Mouse (Mus musculus): ENCODE measurements around the gene Anapc11. TPM values are rescaled to one million over a fixed set of nuclear protein-coding genes. Genes with fewer than 3 reads are reported as not detected.

Anapc11 gene
- total RNA-seq, 1 experiment from 2014 or later = 18.1 TPM

DNA sequence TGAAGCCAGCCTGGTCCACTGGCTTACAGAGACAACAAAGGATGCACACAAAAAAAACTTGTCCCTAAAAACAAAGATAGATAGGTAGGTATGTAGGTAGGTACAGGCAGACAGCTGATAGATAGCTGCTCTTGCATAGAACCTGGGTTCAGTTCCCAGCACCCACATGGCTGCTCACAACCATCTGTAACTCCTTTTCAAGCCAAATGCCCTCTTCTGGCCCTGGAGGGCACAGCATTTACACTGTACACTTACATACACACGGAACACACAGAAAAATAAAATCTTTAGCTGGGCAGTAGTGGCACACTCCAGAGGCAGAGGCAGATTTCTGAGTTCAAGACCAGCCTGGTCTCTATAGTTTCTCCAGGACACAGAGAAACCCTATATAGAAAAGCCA lies 14.3 kb upstream of the Anapc11 start:
- no peak for ATAC-seq (replicated peaks in 1 of 2; ENCODE audit: insufficient read depth in 1 of 2, low FRiP score in 2 of 2, low TSS enrichment in 1 of 2, low read depth in 1 of 2, poor library complexity in 2 of 2, severe bottlenecking in 2 of 2)

DNA sequence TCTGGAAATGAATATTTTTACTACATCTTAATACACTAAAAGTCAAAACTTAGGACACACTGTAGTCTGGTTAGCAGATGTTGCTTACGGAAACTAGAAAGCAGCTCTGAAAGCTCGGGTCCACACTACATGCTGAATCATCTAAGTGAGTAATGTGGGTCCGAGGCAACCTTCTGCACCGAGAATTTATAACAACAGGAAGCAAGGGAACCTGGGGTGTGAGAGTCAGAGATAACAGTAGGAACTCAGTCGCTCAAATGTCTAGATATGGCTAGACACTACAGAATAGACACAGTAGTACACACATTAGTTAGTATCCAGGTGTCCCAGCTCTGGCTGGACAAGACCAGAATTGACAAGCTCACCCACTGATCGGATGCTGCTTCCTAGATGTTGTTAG lies 9.7 kb upstream of the Anapc11 start:
- peak in 1 of 2 experiments; percentile 42; a peak in 2 of 4 replicates for ATAC-seq (replicated peaks in 1 of 2; ENCODE audit: insufficient read depth in 1 of 2, low FRiP score in 2 of 2, low TSS enrichment in 1 of 2, low read depth in 1 of 2, poor library complexity in 2 of 2, severe bottlenecking in 2 of 2)

DNA sequence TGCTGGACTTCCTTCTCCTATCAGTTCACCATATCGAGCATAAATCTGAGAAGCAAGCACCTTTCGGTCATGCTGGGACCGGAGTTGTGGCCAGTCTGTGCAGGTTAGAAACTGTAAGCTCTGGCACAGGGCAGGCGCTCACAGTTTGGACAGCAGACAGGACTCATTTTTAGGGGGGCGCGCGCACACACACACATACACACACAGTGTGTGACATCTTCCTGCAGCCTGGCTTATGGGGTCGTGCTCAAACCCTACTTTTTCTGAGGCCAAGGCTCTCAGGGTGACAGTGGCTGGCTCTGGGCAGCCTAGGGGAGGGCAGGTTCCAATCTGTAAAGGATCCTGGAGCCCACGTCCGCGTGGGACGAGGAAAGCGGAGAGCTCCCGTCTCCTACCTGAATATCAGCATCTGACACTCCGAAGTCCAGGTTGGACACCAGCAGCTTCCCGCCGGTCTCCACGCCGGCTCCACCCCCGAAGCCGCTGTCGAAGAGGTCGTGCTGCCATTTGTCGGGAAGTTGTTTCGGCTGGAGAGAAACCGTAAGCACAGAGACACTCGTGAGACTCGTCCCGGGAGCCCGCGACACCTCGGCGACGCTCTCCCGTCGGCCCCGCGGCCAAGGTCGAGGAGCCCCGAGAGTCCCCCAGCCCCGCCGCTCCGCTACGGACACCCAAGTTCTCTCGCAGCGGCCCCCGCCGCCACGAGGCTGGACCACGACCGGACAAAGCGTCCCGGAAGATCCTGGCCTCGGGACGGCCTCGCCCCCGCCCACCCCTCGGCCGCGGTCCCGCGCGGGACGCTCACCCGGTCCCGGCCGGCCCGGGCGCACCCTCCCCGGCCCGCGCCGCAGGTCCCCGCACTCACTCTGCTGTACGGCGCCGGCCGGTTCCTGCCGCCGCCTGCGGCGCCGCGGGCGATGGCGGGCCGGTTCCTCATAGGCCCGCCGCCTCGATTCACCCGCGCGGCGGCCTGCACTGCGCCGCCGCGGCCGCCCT lies 683 bp upstream of the Anapc11 start:
- ATAC-seq (replicated peaks in 1 of 2; ENCODE audit: insufficient read depth in 1 of 2, low FRiP score in 2 of 2, low TSS enrichment in 1 of 2, low read depth in 1 of 2, poor library complexity in 2 of 2, severe bottlenecking in 2 of 2) = no peak

DNA sequence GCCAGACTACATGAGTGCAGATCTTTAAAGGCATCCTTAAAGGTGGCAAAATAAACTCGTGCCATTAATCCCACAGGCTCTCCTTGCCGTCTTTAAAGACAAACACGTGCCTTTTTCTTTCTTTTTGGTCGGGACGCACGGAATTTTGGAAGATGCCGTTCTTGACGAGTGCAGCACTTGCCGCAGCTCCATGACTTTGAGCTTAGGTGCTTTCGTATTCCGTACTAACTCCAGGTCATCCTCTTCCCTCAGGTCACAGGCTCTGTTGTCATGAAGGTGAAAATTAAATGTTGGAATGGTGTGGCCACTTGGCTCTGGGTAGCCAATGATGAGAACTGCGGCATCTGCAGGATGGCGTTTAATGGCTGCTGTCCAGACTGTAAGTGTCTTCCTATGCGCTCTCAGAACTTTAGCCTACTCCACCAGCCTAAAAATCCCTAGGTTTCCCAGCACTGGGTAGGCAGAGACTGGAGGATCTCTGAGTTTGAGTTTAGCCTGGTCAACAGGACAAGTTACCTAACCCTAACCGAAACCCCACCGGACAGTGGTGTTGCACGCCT lies 849 bp downstream of the Anapc11 start:
- no peak for ATAC-seq (replicated peaks in 1 of 2; ENCODE audit: insufficient read depth in 1 of 2, low FRiP score in 2 of 2, low TSS enrichment in 1 of 2, low read depth in 1 of 2, poor library complexity in 2 of 2, severe bottlenecking in 2 of 2)

DNA sequence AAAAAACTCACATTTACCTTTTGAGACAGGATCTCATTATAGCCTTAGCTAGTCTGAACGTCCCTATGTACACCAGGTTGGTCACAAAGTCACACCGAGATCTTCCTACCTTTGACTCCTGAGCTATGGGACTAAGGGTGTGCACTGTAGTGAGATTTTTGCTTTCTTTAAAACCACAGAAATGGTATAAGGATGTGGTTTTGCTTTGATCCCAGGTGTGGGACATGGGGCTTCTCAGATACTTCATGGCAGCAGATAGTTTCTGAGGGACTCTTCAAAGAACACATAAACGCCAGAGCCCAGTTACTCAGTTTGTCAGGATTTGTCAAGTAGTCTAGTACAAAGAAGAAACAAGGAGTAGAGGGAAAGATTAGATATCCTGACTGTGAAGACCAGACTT lies 2.5 kb downstream of the Anapc11 start:
- no peak for ATAC-seq (replicated peaks in 1 of 2; ENCODE audit: insufficient read depth in 1 of 2, low FRiP score in 2 of 2, low TSS enrichment in 1 of 2, low read depth in 1 of 2, poor library complexity in 2 of 2, severe bottlenecking in 2 of 2)

DNA sequence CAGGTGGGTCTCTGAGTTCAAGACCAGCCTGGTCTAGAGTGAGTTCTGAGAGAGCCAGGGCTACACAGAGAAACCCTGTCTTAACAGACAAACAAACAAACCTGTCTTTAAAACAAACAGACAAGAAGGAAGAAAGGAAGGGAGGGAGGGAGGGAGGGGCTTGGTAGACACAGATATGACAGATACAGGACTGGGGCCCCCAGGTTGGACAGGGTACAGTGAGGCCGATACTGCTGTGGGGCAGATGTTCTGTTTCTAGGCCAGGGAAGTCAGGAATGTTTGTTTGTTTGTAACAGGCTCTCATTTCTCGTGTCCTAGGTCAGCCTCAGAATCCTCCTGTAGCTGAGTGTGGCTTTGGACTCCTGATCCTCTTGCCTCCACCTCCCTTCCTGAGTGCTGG lies 5.3 kb downstream of the Anapc11 start:
- ATAC-seq (replicated peaks in 1 of 2; ENCODE audit: insufficient read depth in 1 of 2, low FRiP score in 2 of 2, low TSS enrichment in 1 of 2, low read depth in 1 of 2, poor library complexity in 2 of 2, severe bottlenecking in 2 of 2) = no peak

DNA sequence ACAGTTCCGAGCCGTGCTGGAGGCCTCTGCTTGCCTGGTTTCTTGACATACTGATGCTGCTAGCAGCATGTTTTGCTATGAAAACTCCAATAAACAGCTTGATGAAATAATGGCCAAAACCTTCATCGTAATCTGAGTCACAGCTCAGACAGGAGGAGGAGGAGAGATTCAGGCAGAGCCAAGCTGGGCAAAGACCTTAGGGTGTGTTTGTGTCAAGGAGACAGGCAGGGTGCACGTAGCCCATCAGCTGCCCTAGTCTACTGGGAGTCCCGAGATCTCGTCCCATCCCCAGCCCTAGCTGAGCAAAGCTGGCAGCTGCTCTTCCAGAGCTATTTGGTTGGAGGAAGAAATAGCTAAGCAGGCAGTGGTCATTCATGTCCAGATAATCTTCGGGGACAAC lies 7.4 kb downstream of the Anapc11 start:
- no peak for ATAC-seq (replicated peaks in 1 of 2; ENCODE audit: insufficient read depth in 1 of 2, low FRiP score in 2 of 2, low TSS enrichment in 1 of 2, low read depth in 1 of 2, poor library complexity in 2 of 2, severe bottlenecking in 2 of 2)

DNA sequence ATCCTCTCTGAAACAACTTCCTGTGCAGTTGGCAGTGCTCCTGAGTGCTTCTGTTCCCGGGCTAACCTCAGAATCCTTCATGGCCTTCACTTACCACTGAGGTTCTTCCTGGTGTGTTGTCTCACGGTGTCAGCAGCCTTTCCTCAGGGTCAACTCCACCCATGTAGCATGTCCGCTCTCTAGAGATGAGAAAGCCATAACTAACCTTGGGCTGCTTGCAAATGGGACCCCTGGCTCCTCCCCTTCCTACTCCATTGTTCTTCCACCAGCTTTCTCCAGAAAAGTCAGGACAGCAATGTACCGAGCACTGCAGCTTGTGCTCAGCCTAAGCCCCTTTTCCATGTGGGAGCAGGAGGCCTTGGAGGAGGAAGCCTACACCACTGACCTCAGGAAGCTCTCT lies 8.5 kb downstream of the Anapc11 start:
- ATAC-seq (replicated peaks in 1 of 2; ENCODE audit: insufficient read depth in 1 of 2, low FRiP score in 2 of 2, low TSS enrichment in 1 of 2, low read depth in 1 of 2, poor library complexity in 2 of 2, severe bottlenecking in 2 of 2) = no peak

DNA sequence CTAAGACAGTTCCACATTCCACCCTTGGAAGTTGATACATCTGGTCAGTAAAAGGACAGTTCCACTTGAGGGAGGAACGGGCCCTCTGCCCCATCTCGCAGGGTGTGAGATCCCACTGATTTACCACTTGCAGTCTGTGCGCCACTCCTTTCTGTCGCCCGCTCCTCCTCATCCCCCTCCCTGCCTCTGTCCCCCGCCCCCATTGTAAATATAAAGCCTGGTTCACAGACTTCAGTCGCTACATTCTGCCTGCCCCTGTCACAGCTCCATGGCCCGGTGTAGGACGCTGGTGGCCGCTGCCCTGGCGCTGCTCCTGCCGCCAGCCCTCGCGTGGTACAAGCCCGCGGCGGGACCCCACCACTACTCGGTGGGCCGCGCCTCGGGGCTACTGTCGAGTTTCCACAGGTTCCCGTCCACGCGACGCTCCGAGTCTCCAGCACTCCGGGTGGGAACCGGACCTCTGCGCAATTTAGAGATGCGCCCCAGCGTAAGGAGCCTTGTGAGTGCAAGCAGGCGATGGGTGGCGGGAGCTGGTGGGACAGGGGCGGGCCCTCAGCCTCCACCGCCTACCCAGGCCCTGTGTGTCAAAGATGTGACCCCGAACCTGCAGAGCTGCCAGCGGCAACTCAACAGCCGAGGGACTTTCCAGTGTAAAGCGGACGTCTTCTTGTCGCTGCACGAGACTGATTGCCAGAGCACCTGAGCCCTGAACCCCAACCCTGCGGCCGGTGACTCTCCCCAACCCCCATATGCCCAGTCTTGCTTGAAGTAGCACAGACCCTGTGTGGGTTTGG lies 10.2 kb downstream of the Anapc11 start, which contains the start of gene Npb:
Gene Npb (plus strand): TSS at position 237 of the 794 bp plus-strand sequence.
- ATAC-seq (replicated peaks in 1 of 2; ENCODE audit: insufficient read depth in 1 of 2, low FRiP score in 2 of 2, low TSS enrichment in 1 of 2, low read depth in 1 of 2, poor library complexity in 2 of 2, severe bottlenecking in 2 of 2) = no peak

DNA sequence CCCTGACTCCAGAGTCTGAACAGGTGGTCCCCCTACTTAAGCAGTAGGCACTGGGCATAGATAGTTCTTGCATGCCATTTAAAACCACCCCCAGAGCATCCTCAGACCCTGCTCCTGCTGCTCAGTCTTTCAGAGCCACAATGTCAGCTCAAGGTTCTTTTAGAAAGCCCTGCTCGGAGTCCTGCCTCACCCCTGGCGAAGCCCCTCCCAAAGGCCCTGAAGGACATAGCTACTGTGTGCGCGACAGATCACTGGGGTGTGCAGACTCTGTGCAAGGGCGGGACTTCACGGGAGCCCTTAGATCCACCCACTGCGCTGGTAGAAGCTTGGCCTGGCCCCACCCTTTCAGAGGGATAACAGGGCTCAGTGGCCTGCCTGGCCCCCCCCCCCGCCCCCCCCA lies 11.0 kb downstream of the Anapc11 start:
- ATAC-seq (replicated peaks in 1 of 2; ENCODE audit: insufficient read depth in 1 of 2, low FRiP score in 2 of 2, low TSS enrichment in 1 of 2, low read depth in 1 of 2, poor library complexity in 2 of 2, severe bottlenecking in 2 of 2) = no peak

DNA sequence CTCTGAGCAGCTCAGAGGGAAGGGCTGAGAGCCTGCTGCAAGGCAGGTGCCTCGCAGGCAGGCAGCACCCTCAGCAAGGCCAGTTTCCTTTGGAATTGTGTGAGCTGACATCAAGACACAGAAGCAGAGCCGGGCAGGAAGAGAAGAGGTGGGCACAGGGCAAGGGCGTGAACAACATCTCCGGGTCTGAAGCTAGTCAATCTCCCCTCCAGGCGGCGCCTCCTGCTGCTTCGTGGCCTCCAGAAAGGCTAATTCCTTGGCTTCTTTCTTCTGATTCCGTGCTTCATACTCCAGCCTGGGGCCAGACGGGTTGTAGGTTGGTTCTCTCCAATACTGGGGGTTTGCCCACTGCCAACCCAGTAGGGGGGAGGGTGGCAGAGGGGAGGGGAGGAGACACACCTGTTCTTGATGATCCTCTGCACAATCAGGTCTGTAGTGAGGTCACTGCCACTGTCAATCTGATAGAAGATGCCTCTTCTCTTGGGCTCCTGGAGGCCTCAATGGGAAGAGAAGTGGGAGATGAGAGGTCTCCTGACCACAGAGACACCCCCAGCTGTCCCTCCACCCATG lies 12.3 kb downstream of the Anapc11 start:
- no peak for ATAC-seq (replicated peaks in 1 of 2; ENCODE audit: insufficient read depth in 1 of 2, low FRiP score in 2 of 2, low TSS enrichment in 1 of 2, low read depth in 1 of 2, poor library complexity in 2 of 2, severe bottlenecking in 2 of 2)

DNA sequence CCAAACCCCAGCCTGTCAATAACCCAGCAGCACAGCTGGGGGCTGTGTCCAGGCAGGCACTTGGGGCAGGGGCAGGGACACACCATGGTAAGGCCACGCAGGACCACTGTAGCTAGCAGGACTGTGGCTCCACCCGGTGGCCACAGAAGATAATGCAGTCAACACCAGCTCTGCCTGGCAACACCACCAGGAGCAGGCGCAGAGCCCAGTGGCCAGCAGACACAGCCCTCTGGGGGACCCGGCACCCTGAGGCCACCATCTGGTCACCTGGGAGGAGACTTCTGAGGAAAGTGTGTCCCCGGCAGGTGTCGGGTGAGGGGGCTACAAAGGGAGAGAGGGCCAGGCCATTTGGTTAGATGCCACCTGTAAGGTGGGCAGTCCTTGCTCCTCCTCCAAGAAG lies 14.5 kb downstream of the Anapc11 start:
- peak; percentile 64 to 65 for ATAC-seq (replicated peaks in 1 of 2; ENCODE audit: insufficient read depth in 1 of 2, low FRiP score in 2 of 2, low TSS enrichment in 1 of 2, low read depth in 1 of 2, poor library complexity in 2 of 2, severe bottlenecking in 2 of 2)

DNA sequence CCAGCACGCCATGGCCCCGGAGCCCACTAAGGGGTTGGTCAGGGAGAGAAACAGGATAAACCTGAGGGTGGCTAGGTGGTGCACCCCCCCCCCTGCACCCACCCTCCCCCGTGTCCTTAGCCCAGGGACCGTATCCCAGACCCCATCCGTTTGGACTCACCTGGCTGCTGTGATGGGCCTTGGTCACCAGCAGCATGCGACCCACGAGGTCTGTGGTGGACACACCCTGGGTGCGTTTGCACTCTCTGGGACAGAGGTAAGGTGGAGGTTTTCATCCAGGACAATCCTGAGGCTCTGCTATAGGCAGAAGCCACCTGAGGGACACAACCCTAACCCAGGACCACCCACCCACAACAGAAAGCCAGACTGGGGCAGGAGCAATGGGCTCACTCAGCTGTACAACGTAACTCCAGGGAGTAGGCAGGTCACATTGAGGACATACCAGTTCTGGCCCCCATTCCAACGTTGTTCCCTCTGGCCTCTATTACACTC lies 15.3 kb downstream of the Anapc11 start:
- no peak for ATAC-seq (replicated peaks in 1 of 2; ENCODE audit: insufficient read depth in 1 of 2, low FRiP score in 2 of 2, low TSS enrichment in 1 of 2, low read depth in 1 of 2, poor library complexity in 2 of 2, severe bottlenecking in 2 of 2)

DNA sequence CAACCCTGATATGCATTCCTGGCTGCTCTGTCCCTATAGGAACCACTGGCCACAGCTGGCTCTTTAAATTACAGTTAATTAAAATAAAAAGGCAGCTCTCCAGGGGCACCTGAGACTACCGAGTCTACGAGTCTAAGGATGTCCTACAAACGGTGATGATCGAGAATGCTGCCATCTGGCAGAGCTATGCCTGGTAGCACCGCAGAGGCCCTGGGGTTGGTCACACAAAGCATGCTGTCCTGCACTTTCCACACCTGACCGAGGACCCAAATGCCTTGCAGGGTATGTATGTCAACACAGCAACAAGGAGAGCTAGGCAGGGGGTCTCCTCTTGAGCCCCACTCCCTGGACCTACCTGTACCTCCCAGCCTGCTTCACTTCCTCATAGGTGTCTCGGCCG lies 15.8 kb downstream of the Anapc11 start:
- no peak for ATAC-seq (replicated peaks in 1 of 2; ENCODE audit: insufficient read depth in 1 of 2, low FRiP score in 2 of 2, low TSS enrichment in 1 of 2, low read depth in 1 of 2, poor library complexity in 2 of 2, severe bottlenecking in 2 of 2)

DNA sequence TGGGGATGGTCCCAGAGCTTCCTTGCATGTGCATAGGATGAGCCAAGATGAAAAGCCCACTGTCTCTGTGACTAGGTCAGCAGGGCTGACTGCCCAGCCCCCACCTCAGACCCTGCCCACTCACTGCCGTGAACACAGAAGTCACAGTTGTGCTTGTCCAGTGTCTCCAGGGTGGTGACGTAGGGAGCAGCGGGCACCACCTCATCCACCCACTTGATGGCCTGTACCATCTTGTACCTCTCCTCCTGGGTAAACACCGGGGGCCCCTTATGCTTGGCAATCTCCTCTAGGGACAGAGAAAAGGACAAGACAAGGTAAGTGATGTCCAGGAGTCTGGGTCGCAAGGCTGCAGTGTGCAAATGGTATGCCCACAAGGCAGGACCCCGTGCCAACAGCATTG lies 16.9 kb downstream of the Anapc11 start:
- no peak for ATAC-seq (replicated peaks in 1 of 2; ENCODE audit: insufficient read depth in 1 of 2, low FRiP score in 2 of 2, low TSS enrichment in 1 of 2, low read depth in 1 of 2, poor library complexity in 2 of 2, severe bottlenecking in 2 of 2)

DNA sequence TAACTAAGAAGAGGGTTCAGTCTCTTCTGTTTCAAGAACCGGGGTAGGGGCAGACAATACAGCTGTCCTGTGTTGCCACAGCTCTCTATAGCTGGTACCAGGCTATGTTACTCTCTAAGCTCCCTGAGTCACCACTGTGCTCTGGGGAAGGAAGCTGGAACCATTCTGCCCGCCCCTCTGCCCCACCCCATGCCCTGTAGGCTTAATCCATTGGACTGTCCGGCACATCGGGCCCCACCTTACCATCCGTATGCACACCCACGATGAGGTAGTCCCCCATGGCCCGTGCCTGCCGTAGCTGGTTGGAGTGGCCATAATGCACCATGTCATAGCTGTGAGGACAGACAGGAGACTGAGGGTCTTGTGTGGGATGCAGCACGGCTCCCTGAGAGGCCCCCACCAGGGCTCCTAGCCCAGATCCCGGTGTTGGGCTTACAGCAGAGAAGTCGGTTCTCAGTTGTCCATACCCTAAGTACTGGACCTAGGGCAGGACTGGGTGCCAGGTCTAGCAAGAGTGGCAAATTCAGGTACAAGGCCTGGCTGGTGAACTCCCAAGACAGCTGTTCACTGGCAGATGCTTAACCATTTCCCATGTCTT lies 17.5 kb downstream of the Anapc11 start:
- no peak for ATAC-seq (replicated peaks in 1 of 2; ENCODE audit: insufficient read depth in 1 of 2, low FRiP score in 2 of 2, low TSS enrichment in 1 of 2, low read depth in 1 of 2, poor library complexity in 2 of 2, severe bottlenecking in 2 of 2)

DNA sequence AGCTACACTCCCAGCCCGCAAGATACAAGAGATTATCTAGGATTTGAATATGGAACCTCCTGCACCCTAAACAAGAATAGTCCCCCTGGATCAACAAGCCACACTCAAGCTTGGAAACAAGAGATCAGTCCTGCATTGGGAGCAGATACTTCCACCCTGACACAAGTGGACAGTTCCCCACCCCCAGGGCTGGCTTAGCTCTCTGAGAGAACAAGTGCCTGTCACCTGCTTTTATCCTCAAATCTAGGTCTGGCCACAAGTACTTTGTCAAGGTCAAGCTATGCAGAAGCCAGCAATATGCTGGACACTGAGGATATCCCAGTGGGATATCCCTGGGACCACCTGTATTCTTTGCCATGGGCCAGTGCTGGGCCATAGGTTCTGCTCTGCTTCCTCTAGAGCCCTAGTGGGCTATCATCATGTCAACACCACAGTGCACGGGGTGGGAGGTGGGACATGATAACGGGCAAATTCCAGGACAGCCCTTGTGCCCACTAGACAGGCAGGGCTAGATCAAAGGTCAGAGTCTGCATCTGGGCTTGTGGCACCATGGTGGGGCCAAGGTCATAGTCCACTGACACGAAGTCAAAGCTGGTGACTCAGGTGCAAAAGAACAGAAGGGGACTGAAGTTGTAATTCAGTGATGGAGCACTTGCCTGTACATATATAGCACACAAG lies 18.5 kb downstream of the Anapc11 start:
- ATAC-seq (replicated peaks in 1 of 2; ENCODE audit: insufficient read depth in 1 of 2, low FRiP score in 2 of 2, low TSS enrichment in 1 of 2, low read depth in 1 of 2, poor library complexity in 2 of 2, severe bottlenecking in 2 of 2) = no peak

Measured in hematopoietic stem cell, adult 5-6 weeks (primary cell).